ENCODE assay signal across 10 mouse cellular contexts in genomic region chr6:126534531-126535207, GRCm38 (mm10). TPM values are rescaled to one million over a fixed set of nuclear protein-coding genes. Genes with fewer than 3 reads are reported as not detected.
A peak's percentile ranks its signal among the peaks of the same experiment; 100 is the strongest.
DNase-seq lines count a peak whose midpoint lies in the region; ATAC-seq and TF ChIP-seq lines count a peak whose summit lies in the region.
"Had no signal": no experiment of that assay in that cellular context is flagged by ENCODE, and none has a peak within 500 bp of the region (broad histone marks: within the 10 kb centered on the region; RNA-seq: fewer than 3 reads in every experiment).

No protein-coding gene starts in this region.

- H3K36me3 ChIP-seq in kidney, embryonic 15.5 days, result no peaks in the 10 kb centered on the region
- H3K36me3 ChIP-seq in embryonic facial prominence, embryonic 14.5 days (ENCODE audit: control insufficient read depth, insufficient read depth, low read length), result no peaks in the 10 kb centered on the region
- no peaks in the 10 kb centered on the region for H3K36me3 ChIP-seq in hindbrain, postnatal 0 days (ENCODE audit: insufficient read depth, low read length)
- no peaks in the 10 kb centered on the region for H3K36me3 ChIP-seq in neural tube, embryonic 12.5 days

- peak; percentile 54 for ATAC-seq in kidney, embryonic 15.5 days (replicated peaks; ENCODE audit: low FRiP score)
- 0 out of 2 replicates have a peak, but pooled peaks have one; percentile 0 for ATAC-seq in embryonic facial prominence, embryonic 14.5 days (ENCODE audit: low read depth)
- peak; percentile 59 for ATAC-seq in hindbrain, postnatal 0 days
- ATAC-seq in neural tube, embryonic 12.5 days (ENCODE audit: low FRiP score, low read depth), result 0 out of 2 replicates have a peak, but pooled peaks have one; percentile 30

- H3K9ac ChIP-seq in kidney, embryonic 15.5 days, result peak overlapping the region; percentile 39; the same call in 1 of the 2 replicates
- peak overlapping the region; percentile 61 for H3K9ac ChIP-seq in embryonic facial prominence, embryonic 14.5 days (ENCODE audit: low read depth, low read length)
- peak overlapping the region; percentile 25 for H3K9ac ChIP-seq in hindbrain, postnatal 0 days (replicated peaks; ENCODE audit: low read length)
- H3K9ac ChIP-seq in neural tube, embryonic 12.5 days, result peak overlapping the region; percentile 47

- peaks cover 28% of the 10 kb centered on the region for H3K27me3 ChIP-seq in kidney, embryonic 15.5 days
- peaks cover 22% of the 10 kb centered on the region for H3K27me3 ChIP-seq in embryonic facial prominence, embryonic 14.5 days (replicated peaks; ENCODE audit: control insufficient read depth, insufficient read depth, low read length)
- no peaks in the 10 kb centered on the region for H3K27me3 ChIP-seq in hindbrain, postnatal 0 days (ENCODE audit: insufficient read depth, low read length)
- peaks cover 11% of the 10 kb centered on the region for H3K27me3 ChIP-seq in neural tube, embryonic 12.5 days (replicated peaks)

- no peak for DNase-seq in kidney, postnatal 4 days
- DNase-seq in embryonic facial prominence, embryonic 14.5 days (ENCODE audit: low spot score), result no peak
- no peak for DNase-seq in hindbrain, postnatal 0 days (ENCODE audit: low spot score)
- DNase-seq in cerebellum, postnatal 14 days, result no peak
- DNase-seq in left cerebral cortex, adult 18-20 months (ENCODE audit: low spot score in 2 of 2), result no peak
- no peak for DNase-seq in cerebellum, adult 11-12 months

- H3K27ac ChIP-seq in kidney, embryonic 15.5 days, result peak overlapping the region; percentile 72
- peak overlapping the region; percentile 49 for H3K27ac ChIP-seq in embryonic facial prominence, embryonic 14.5 days (replicated peaks; ENCODE audit: low read depth, low read length)
- H3K27ac ChIP-seq in hindbrain, postnatal 0 days, result peak overlapping the region; percentile 32; the same call in 1 of the 2 replicates
- H3K27ac ChIP-seq in neural tube, embryonic 12.5 days, result no peak overlapping the region

- H3K9me3 ChIP-seq in kidney, embryonic 15.5 days (replicated peaks), result no peaks in the 10 kb centered on the region
- H3K9me3 ChIP-seq in embryonic facial prominence, embryonic 14.5 days (ENCODE audit: control insufficient read depth, low read length), result no peaks in the 10 kb centered on the region
- H3K9me3 ChIP-seq in hindbrain, postnatal 0 days (ENCODE audit: low read length), result no peaks in the 10 kb centered on the region
- H3K9me3 ChIP-seq in neural tube, embryonic 12.5 days, result no peaks in the 10 kb centered on the region
- H3K9me3 ChIP-seq: megakaryocyte, embryonic 14.5 days had no signal

- peak overlapping the region; percentile 36 for H3K4me3 ChIP-seq in kidney, embryonic 15.5 days (replicated peaks)
- H3K4me3 ChIP-seq in embryonic facial prominence, embryonic 14.5 days (ENCODE audit: low read depth, low read length), result peak overlapping the region; percentile 33
- peak overlapping the region; percentile 20 for H3K4me3 ChIP-seq in hindbrain, postnatal 0 days (ENCODE audit: low read length)
- peak overlapping the region; percentile 16; the same call in 1 of the 2 replicates for H3K4me3 ChIP-seq in neural tube, embryonic 12.5 days
- H3K4me3 ChIP-seq: megakaryocyte, embryonic 14.5 days had no signal

- peak overlapping the region; percentile 72 for H3K4me2 ChIP-seq in kidney, embryonic 15.5 days
- peak overlapping the region; percentile 65 for H3K4me2 ChIP-seq in embryonic facial prominence, embryonic 14.5 days (ENCODE audit: low read depth, low read length)
- peak overlapping the region; percentile 52 for H3K4me2 ChIP-seq in hindbrain, postnatal 0 days (ENCODE audit: low read depth, low read length)
- H3K4me2 ChIP-seq in neural tube, embryonic 12.5 days (replicated peaks), result peak overlapping the region; percentile 56

- TF ChIP-seq CTCF in hindbrain, postnatal 0 days (IDR thresholded peaks at IDR 0.05; ENCODE audit: low read depth), result no peak

- H3K4me1 ChIP-seq in kidney, embryonic 15.5 days, result peaks cover 26% of the 10 kb centered on the region
- peaks cover 25% of the 10 kb centered on the region for H3K4me1 ChIP-seq in embryonic facial prominence, embryonic 14.5 days (ENCODE audit: control insufficient read depth, insufficient read depth, low read length)
- peaks cover 18% of the 10 kb centered on the region for H3K4me1 ChIP-seq in hindbrain, postnatal 0 days (ENCODE audit: insufficient read depth, low read length)
- peaks cover 18% of the 10 kb centered on the region for H3K4me1 ChIP-seq in neural tube, embryonic 12.5 days

- WGBS in kidney, embryonic 15.5 days, result 15% methylated on average over 31 of the region's 31 CpGs
- 12% methylated on average over 31 of the region's 31 CpGs for WGBS in embryonic facial prominence, embryonic 14.5 days
- WGBS in hindbrain, postnatal 0 days, result 12% methylated on average over 30 of the region's 31 CpGs
- 9% methylated on average over 31 of the region's 31 CpGs for WGBS in neural tube, embryonic 12.5 days

RNA-seq across cellular contexts. Expression of gene Kcna5, which starts 0.5 kb away (rescaled TPM):
- polyA plus RNA-seq in kidney, embryonic 15.5 days (2015; fragmentation: Nextera tagmentation; extraction: Ambion mirVana), result 3.2 and 4.5 TPM in 2 replicates
- polyA plus RNA-seq in embryonic facial prominence, embryonic 14.5 days (2014; fragmentation: Nextera tagmentation; extraction: Ambion mirVana), result 6.8 and 7.7 TPM in 2 replicates
- 4.8 and 7.3 TPM in 2 replicates for total RNA-seq in hindbrain, postnatal 0 days (2014; rRNA removed)
- 3.4 and 3.6 TPM in 2 replicates for polyA plus RNA-seq in hindbrain, postnatal 0 days (2015; fragmentation: Nextera tagmentation; extraction: Ambion mirVana)
- 2.0 and 2.5 TPM in 2 replicates for polyA plus RNA-seq in neural tube, embryonic 12.5 days (2016; fragmentation: Nextera tagmentation; extraction: Ambion mirVana)
- total RNA-seq in left cerebral cortex, adult 18-20 months (2021), result 1 to 10 TPM; 5.8 to 6.3 TPM
- total RNA-seq: CH12.LX had no signal

Comparison
In these comparisons a context has a peak if more than half of its experiments do, and no peak if none do; other contexts are left out.
1. ATAC-seq: peak in every context shown above with its lines; median percentile 59 in hindbrain, postnatal 0 days; 54 in kidney, embryonic 15.5 days; 30 in neural tube, embryonic 12.5 days; 0 in embryonic facial prominence, embryonic 14.5 days.